Mouse (Mus musculus): ENCODE results near the gene Prkn. TPM values are rescaled to one million over a fixed set of nuclear protein-coding genes. Genes with fewer than 3 reads are reported as not detected.

The Prkn gene
- polyA plus RNA-seq, 1 experiment from 2014 or later = 2.5 TPM

- no peak for ATAC-seq
- no peak for DNase-seq (ENCODE audit: low read depth, low spot score)
- ChIA-PET POLR2A (no interaction called here), CTCF (interaction anchor here (0.6 kb wide), 1 partner anchor 251 kb away, joined by 3 read pairs; no protein-coding TSS in a partner anchor)
- no peak for TF ChIP-seq CTCF (IDR thresholded peaks at IDR 0.05)
- in situ Hi-C loops (cut with MboI; ENCODE audit: low pct_unique_long_range_greater_than_20kb) = no loop called here
- H3K27me3 ChIP-seq = no peaks in the 10 kb centered on the region
Measured at GRCm38 (mm10) chr17:11532748-11533147, 692.6 kb downstream of the Prkn start.

- DNase-seq (ENCODE audit: low read depth, low spot score) (no peak), ATAC-seq (no peak)
- in situ Hi-C loops (cut with MboI; ENCODE audit: low pct_unique_long_range_greater_than_20kb) = no loop called here
- POLR2A ChIA-PET = no interaction called here
- no peak for TF ChIP-seq CTCF (IDR thresholded peaks at IDR 0.05)
- no peaks in the 10 kb centered on the region for H3K27me3 ChIP-seq
- CTCF ChIA-PET = interaction anchor here (1.0 kb wide), 1 partner anchor 9 kb away, joined by 3 read pairs; no protein-coding TSS in a partner anchor
Measured at GRCm38 (mm10) chr17:11533835-11534234, 693.7 kb downstream of the Prkn start.

GRCm38 (mm10) chr17:11538826-11539225 lies 698.6 kb downstream of the Prkn start:
- ChIA-PET CTCF (no interaction called here), POLR2A (no interaction called here)
- ATAC-seq = no peak
- no peak for TF ChIP-seq CTCF (IDR thresholded peaks at IDR 0.05)
- H3K27me3 ChIP-seq = no peaks in the 10 kb centered on the region
- no peak for DNase-seq (ENCODE audit: low read depth, low spot score)
- in situ Hi-C loops (cut with MboI; ENCODE audit: low pct_unique_long_range_greater_than_20kb) = no loop called here

- ATAC-seq = no peak
- in situ Hi-C loops (cut with MboI; ENCODE audit: low pct_unique_long_range_greater_than_20kb) = no loop called here
- POLR2A ChIA-PET = no interaction called here
Measured at GRCm38 (mm10) chr17:11541928-11542623, 701.9 kb downstream of the Prkn start.

GRCm38 (mm10) chr17:11550562-11550961 lies 710.4 kb downstream of the Prkn start:
- no peaks in the 10 kb centered on the region for H3K27me3 ChIP-seq
- TF ChIP-seq CTCF (IDR thresholded peaks at IDR 0.05) = no peak
- in situ Hi-C loops (cut with MboI; ENCODE audit: low pct_unique_long_range_greater_than_20kb) = no loop called here
- no peak for DNase-seq (ENCODE audit: low read depth, low spot score)
- CTCF ChIA-PET = no interaction called here
- no peak for ATAC-seq
- POLR2A ChIA-PET = no interaction called here

More at GRCm38 (mm10) chr17:11541928-11542623, 701.9 kb downstream of the Prkn start:
- TF ChIP-seq CTCF (IDR thresholded peaks at IDR 0.05) = no peak
- H3K27me3 ChIP-seq = no peaks in the 10 kb centered on the region
- CTCF ChIA-PET = no interaction called here
- DNase-seq (ENCODE audit: low read depth, low spot score) = no peak

- ChIA-PET POLR2A (no interaction called here), CTCF (no interaction called here)
- no peak for TF ChIP-seq CTCF (IDR thresholded peaks at IDR 0.05)
- DNase-seq (ENCODE audit: low read depth, low spot score) (no peak), ATAC-seq (no peak)
- in situ Hi-C loops (cut with MboI; ENCODE audit: low pct_unique_long_range_greater_than_20kb) = no loop called here
- no peaks in the 10 kb centered on the region for H3K27me3 ChIP-seq
Measured at GRCm38 (mm10) chr17:11565681-11566080, 725.5 kb downstream of the Prkn start.

- in situ Hi-C loops (cut with MboI; ENCODE audit: low pct_unique_long_range_greater_than_20kb) = no loop called here
- DNase-seq (ENCODE audit: low read depth, low spot score) (peak; percentile 46), ATAC-seq (peak; percentile 93)
- no peak for TF ChIP-seq CTCF (IDR thresholded peaks at IDR 0.05)
- ChIA-PET POLR2A (interaction anchor here (0.5 kb wide), 1 partner anchor 28 kb away, joined by 5 read pairs; no protein-coding TSS in a partner anchor), CTCF (interaction anchor here (1.5 kb wide), 1 partner anchor 11 kb away, joined by 4 read pairs; no protein-coding TSS in a partner anchor)
- H3K27me3 ChIP-seq = no peaks in the 10 kb centered on the region
Measured at GRCm38 (mm10) chr17:11570392-11570791, 730.2 kb downstream of the Prkn start.

GRCm38 (mm10) chr17:11573666-11574065 lies 733.5 kb downstream of the Prkn start:
- H3K27me3 ChIP-seq = no peaks in the 10 kb centered on the region
- ATAC-seq (no peak), DNase-seq (ENCODE audit: low read depth, low spot score) (no peak)
- CTCF ChIA-PET = no interaction called here
- POLR2A ChIA-PET = interaction anchor here (0.7 kb wide), 1 partner anchor 23 kb away, joined by 3 read pairs; no protein-coding TSS in a partner anchor
- in situ Hi-C loops (cut with MboI; ENCODE audit: low pct_unique_long_range_greater_than_20kb) = no loop called here
- TF ChIP-seq CTCF (IDR thresholded peaks at IDR 0.05) = no peak

- H3K27me3 ChIP-seq = no peaks in the 10 kb centered on the region
- ChIA-PET CTCF (no interaction called here), POLR2A (no interaction called here)
- ATAC-seq (no peak), DNase-seq (ENCODE audit: low read depth, low spot score) (no peak)
- TF ChIP-seq CTCF (IDR thresholded peaks at IDR 0.05) = no peak
- in situ Hi-C loops (cut with MboI; ENCODE audit: low pct_unique_long_range_greater_than_20kb) = no loop called here
Measured at GRCm38 (mm10) chr17:11585491-11585890, 745.3 kb downstream of the Prkn start.

GRCm38 (mm10) chr17:11607931-11608330 lies 767.7 kb downstream of the Prkn start:
- in situ Hi-C loops (cut with MboI; ENCODE audit: low pct_unique_long_range_greater_than_20kb) = no loop called here
- POLR2A ChIA-PET = no interaction called here
- no peaks in the 10 kb centered on the region for H3K27me3 ChIP-seq
- DNase-seq (ENCODE audit: low read depth, low spot score) = no peak
- ATAC-seq = no peak
- CTCF ChIA-PET = no interaction called here
- no peak for TF ChIP-seq CTCF (IDR thresholded peaks at IDR 0.05)

GRCm38 (mm10) chr17:11611459-11611858 lies 771.3 kb downstream of the Prkn start:
- CTCF ChIA-PET = interaction anchor here (0.8 to 1.5 kb wide), 5 partner anchors 10 to 1294 kb away, joined by 3 to 4 read pairs (median 3); no protein-coding TSS in a partner anchor
- ATAC-seq (no peak), DNase-seq (ENCODE audit: low read depth, low spot score) (no peak)
- no peaks in the 10 kb centered on the region for H3K27me3 ChIP-seq
- POLR2A ChIA-PET = no interaction called here
- in situ Hi-C loops (cut with MboI; ENCODE audit: low pct_unique_long_range_greater_than_20kb) = no loop called here
- peak; percentile 92 for TF ChIP-seq CTCF (IDR thresholded peaks at IDR 0.05)

Data from Patski (cell line).